Comparison of ENCODE assay signal across 8 mouse cellular contexts in genomic region chr3:82144725-82145125, GRCm38 (mm10). TPM values are rescaled to one million over a fixed set of nuclear protein-coding genes. Genes with fewer than 3 reads are reported as not detected.
DNase-seq lines count a peak whose midpoint lies in the region; ATAC-seq and TF ChIP-seq lines count a peak whose summit lies in the region.

No protein-coding gene starts in this region.

- H3K4me3 ChIP-seq in kidney, embryonic 16.5 days (ENCODE audit: low read length): peak overlapping the region; percentile 49
- H3K4me3 ChIP-seq in brown adipose tissue, adult 24 weeks (ENCODE audit: insufficient read depth, low read depth, low read length): peak overlapping the region; percentile 54
- peak overlapping the region; percentile 62 for H3K4me3 ChIP-seq in heart, embryonic 12.5 days
- peak overlapping the region; percentile 47 for H3K4me3 ChIP-seq in limb, embryonic 14.5 days (replicated peaks; ENCODE audit: low read length)
- peak overlapping the region; percentile 40 for H3K4me3 ChIP-seq in neural tube, embryonic 14.5 days (ENCODE audit: low read depth, low read length)

- H3K4me2 ChIP-seq in kidney, embryonic 16.5 days (replicated peaks; ENCODE audit: low read depth, low read length): peak overlapping the region; percentile 52
- peak overlapping the region; percentile 68 for H3K4me2 ChIP-seq in heart, embryonic 12.5 days
- H3K4me2 ChIP-seq in limb, embryonic 14.5 days (replicated peaks; ENCODE audit: low read depth, low read length, severe bottlenecking): peak overlapping the region; percentile 84
- H3K4me2 ChIP-seq in neural tube, embryonic 14.5 days (ENCODE audit: low read depth, low read length): peak overlapping the region; percentile 93

- no peaks in the 10 kb centered on the region for H3K9me3 ChIP-seq in kidney, embryonic 16.5 days (ENCODE audit: low read length)
- H3K9me3 ChIP-seq in heart, embryonic 12.5 days (replicated peaks): no peaks in the 10 kb centered on the region
- H3K9me3 ChIP-seq in limb, embryonic 14.5 days (ENCODE audit: control insufficient read depth, low read length): no peaks in the 10 kb centered on the region
- H3K9me3 ChIP-seq in neural tube, embryonic 14.5 days (ENCODE audit: control insufficient read depth, low read length): no peaks in the 10 kb centered on the region

- no peak for DNase-seq in kidney, adult 11 months
- no peak for DNase-seq in limb, embryonic 14.5 days (ENCODE audit: low spot score)
- no peak for DNase-seq in embryo, embryonic 9.5 days (ENCODE audit: extremely low spot score)
- DNase-seq in urinary bladder, postnatal 36 days (ENCODE audit: low spot score in 2 of 2): no peak

- no peaks in the 10 kb centered on the region for H3K36me3 ChIP-seq in kidney, embryonic 16.5 days (ENCODE audit: insufficient read depth, low read length)
- no peaks in the 10 kb centered on the region for H3K36me3 ChIP-seq in heart, embryonic 12.5 days
- no peaks in the 10 kb centered on the region for H3K36me3 ChIP-seq in limb, embryonic 14.5 days (ENCODE audit: control insufficient read depth, insufficient read depth, low read length)
- H3K36me3 ChIP-seq in neural tube, embryonic 14.5 days (ENCODE audit: control insufficient read depth, insufficient read depth, low read length): no peaks in the 10 kb centered on the region

- peak overlapping the region; percentile 72 for H3K27ac ChIP-seq in kidney, embryonic 16.5 days (ENCODE audit: low read length)
- H3K27ac ChIP-seq in brown adipose tissue, adult 24 weeks (replicated peaks; ENCODE audit: low read depth, low read length): 0 out of 2 replicates have a peak overlapping the region, but pooled peaks have one; percentile 21
- H3K27ac ChIP-seq in heart, embryonic 12.5 days (ENCODE audit: poor library complexity, severe bottlenecking): peak overlapping the region; percentile 68
- H3K27ac ChIP-seq in limb, embryonic 14.5 days (replicated peaks; ENCODE audit: low read depth, low read length): no peak overlapping the region
- H3K27ac ChIP-seq in neural tube, embryonic 14.5 days (ENCODE audit: low read depth, low read length): no peak overlapping the region

- no peaks in the 10 kb centered on the region for H3K4me1 ChIP-seq in kidney, embryonic 16.5 days (ENCODE audit: insufficient read depth, low read length)
- no peaks in the 10 kb centered on the region for H3K4me1 ChIP-seq in brown adipose tissue, adult 24 weeks (ENCODE audit: control insufficient read depth, insufficient read depth, insufficient read length, low read length)
- H3K4me1 ChIP-seq in heart, embryonic 12.5 days (replicated peaks): peaks cover 29% of the 10 kb centered on the region
- peaks cover 2% of the 10 kb centered on the region; the same call in 1 of the 2 replicates for H3K4me1 ChIP-seq in limb, embryonic 14.5 days (ENCODE audit: control insufficient read depth, insufficient read depth, low read length)
- peaks cover 10% of the 10 kb centered on the region; the same call in 1 of the 2 replicates for H3K4me1 ChIP-seq in neural tube, embryonic 14.5 days (ENCODE audit: control insufficient read depth, insufficient read depth, low read length)

- no peaks in the 10 kb centered on the region for H3K27me3 ChIP-seq in kidney, embryonic 16.5 days (ENCODE audit: insufficient read depth, low read length)
- no peaks in the 10 kb centered on the region for H3K27me3 ChIP-seq in heart, embryonic 12.5 days (replicated peaks)
- 0 out of 2 replicates have a peak, but pooled peaks cover 3% of the 10 kb centered on the region for H3K27me3 ChIP-seq in limb, embryonic 14.5 days (ENCODE audit: control insufficient read depth, insufficient read depth, low read length)
- H3K27me3 ChIP-seq in neural tube, embryonic 14.5 days (ENCODE audit: control insufficient read depth, insufficient read depth, low read length): 0 out of 2 replicates have a peak, but pooled peaks cover 3% of the 10 kb centered on the region

- WGBS in kidney, embryonic 16.5 days: 4% methylated on average over 14 of the region's 14 CpGs
- 3% methylated on average over 14 of the region's 14 CpGs for WGBS in heart, embryonic 12.5 days
- WGBS in limb, embryonic 14.5 days: 13% methylated on average over 14 of the region's 14 CpGs
- WGBS in neural tube, embryonic 14.5 days: 4% methylated on average over 14 of the region's 14 CpGs

- TF ChIP-seq POLR2A in limb, embryonic 14.5 days (IDR thresholded peaks at IDR 0.05; ENCODE audit: borderline replicate concordance, extremely low read depth, insufficient read depth, insufficient read length): no peak

- H3K9ac ChIP-seq in kidney, embryonic 16.5 days (replicated peaks; ENCODE audit: low read length): peak overlapping the region; percentile 76
- peak overlapping the region; percentile 82 for H3K9ac ChIP-seq in heart, embryonic 12.5 days
- H3K9ac ChIP-seq in limb, embryonic 14.5 days (ENCODE audit: low read depth, low read length, severe bottlenecking): peak overlapping the region; percentile 58
- peak overlapping the region; percentile 53 for H3K9ac ChIP-seq in neural tube, embryonic 14.5 days (replicated peaks; ENCODE audit: low read depth, low read length)

- ATAC-seq in kidney, embryonic 16.5 days (ENCODE audit: low FRiP score, low TSS enrichment): peak; percentile 30; the same call in 1 of the 2 replicates
- peak; percentile 36; the same call in 1 of the 2 replicates for ATAC-seq in heart, embryonic 12.5 days (ENCODE audit: insufficient number of reproducible peaks, low FRiP score)
- ATAC-seq in limb, embryonic 14.5 days (ENCODE audit: low FRiP score, low read depth): no peak
- peak; percentile 61 for ATAC-seq in neural tube, embryonic 14.5 days (ENCODE audit: low read depth)

RNA-seq across cellular contexts. Expression of gene Gucy1a1, which starts 0.9 kb away (rescaled TPM):
- polyA plus RNA-seq in kidney, embryonic 16.5 days (2015; fragmentation: Nextera tagmentation; extraction: Ambion mirVana): 77.9 and 78.6 TPM in 2 replicates
- polyA plus RNA-seq in brown adipose tissue, adult 24 weeks (2012; ENCODE audit: insufficient read depth, insufficient read length, missing spikeins): 2.8 and 4.3 TPM in 2 replicates
- 51.3 and 53.3 TPM in 2 replicates for polyA plus RNA-seq in heart, embryonic 12.5 days (2016; fragmentation: Nextera tagmentation; extraction: Ambion mirVana)
- 6.7 and 6.9 TPM in 2 replicates for polyA plus RNA-seq in limb, embryonic 14.5 days (2012; rRNA removed)
- 12.3 and 15.8 TPM in 2 replicates for polyA plus RNA-seq in limb, embryonic 14.5 days (2014; fragmentation: Nextera tagmentation; extraction: Ambion mirVana)
- 14.3 and 17.5 TPM in 2 replicates for polyA plus RNA-seq in neural tube, embryonic 14.5 days (2014; fragmentation: Nextera tagmentation; extraction: Ambion mirVana)

Comparison
In these comparisons a context has a peak if more than half of its experiments do, and no peak if none do; other contexts are left out.
1. H3K27ac ChIP-seq: peak in kidney, embryonic 16.5 days (single experiment), brown adipose tissue, adult 24 weeks (single experiment) and heart, embryonic 12.5 days (single experiment); none in limb, embryonic 14.5 days (single experiment) and neural tube, embryonic 14.5 days (single experiment).
2. Peak in every context shown above with its lines, with median percentiles within 50 percentile points of each other: H3K4me2 ChIP-seq, H3K4me3 ChIP-seq and H3K9ac ChIP-seq.